Mouse (Mus musculus) heart, adult 18-20 months (tissue): ENCODE measurements around the gene Card10. TPM values are rescaled to one million over a fixed set of nuclear protein-coding genes. Genes with fewer than 3 reads are reported as not detected.
A peak's percentile ranks its signal among the peaks of the same experiment; 100 is the strongest.

ENCODE experiments used
- DNase-seq, 2 experiments: peaks; one replicate each; pipeline ENCODE4 v3.0.0; 2021 to 2022; ENCODE audit warnings: mixed read lengths in 1 of 2
- total RNA-seq, 2 experiments: library from RNA; stranded (reverse); gene quantifications; 2 replicates each; pipeline ENCODE4 v1.2.3; 2021

Gene Card10
- total RNA-seq, 2 experiments from 2014 or later = 14.1 to 14.5 TPM

DNA sequence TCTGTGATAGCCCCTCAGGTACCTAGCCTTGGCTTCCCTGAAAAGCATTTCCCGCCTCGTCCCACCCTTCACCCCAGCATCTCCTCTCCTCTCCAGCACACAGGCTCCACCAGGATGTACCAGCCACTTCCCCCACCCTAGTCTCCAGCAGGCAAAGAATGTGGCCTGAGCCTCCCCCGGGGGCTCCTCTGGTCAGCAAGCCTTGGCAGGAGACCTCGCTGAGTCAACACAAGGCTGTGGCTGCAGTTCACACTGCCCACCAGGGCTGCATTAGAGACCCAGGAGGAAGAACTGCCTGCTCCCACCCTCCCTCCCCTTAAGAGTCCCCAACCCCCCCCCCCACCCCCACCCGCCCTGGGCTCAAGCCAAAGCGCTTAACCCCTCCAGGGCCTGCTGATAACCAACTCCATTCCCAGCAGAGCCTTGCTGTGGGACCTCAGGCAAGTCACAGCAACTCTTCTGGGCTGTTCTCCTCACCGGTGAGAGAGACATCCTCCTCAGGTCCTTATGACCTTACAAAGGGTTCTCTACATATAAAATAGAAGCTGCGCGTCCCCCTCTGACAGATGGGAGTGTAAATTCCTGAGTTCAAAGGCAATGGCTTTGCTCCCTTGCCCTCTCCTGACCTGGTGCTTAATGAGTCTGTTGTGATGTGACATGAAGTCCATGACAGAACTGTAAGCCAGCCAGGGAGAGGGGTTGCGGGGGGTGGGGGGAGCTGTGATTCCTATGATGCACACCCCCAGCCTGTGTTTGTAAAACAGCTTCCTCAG, 31.6 kb upstream of the Card10 start:
- DNase-seq = peak in 1 of 2 experiments; percentile 28

DNA sequence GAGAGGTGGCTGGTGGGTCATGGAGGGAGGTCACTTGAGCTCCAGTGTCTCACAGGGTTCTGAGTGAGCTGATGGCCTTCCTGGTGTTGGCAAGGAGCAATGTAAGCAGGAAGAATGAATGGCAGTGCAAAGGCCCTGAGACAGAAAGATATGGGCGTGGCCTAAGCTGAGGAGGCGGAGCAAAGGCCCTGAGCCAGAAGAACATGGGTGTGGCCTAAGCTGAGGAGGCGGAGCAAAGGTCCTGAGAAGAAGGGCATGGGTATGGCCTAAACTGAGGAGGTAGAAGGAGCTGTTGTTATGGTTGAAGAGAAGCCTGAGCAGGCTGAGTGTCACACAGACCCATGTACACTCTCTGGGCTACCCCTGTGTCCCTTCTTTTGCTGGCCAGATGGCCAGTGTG, 30.7 kb upstream of the Card10 start:
- DNase-seq = no peak

DNA sequence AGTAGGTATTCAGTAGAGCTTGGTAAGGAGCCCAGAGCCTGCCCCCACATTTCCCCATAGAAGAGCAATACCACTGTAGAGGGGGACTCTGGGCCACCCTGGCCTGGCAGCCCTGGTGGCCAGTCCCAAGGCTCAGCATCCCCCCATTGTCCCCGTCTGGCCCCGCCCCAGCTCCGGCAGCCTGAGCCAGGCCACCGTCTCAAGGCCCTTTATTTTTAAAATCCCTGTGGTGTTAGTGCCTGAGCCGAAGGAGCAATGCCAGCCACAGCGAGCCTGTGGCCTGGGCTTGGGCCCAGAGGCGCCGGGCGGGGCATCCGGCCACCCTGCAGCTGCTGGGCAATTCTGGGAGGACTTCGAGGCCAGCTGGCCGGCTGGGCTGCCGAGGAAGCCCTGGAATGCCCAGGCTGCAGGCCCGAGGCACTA, 29.9 kb upstream of the Card10 start:
- peak; percentile 86 to 94 for DNase-seq

DNA sequence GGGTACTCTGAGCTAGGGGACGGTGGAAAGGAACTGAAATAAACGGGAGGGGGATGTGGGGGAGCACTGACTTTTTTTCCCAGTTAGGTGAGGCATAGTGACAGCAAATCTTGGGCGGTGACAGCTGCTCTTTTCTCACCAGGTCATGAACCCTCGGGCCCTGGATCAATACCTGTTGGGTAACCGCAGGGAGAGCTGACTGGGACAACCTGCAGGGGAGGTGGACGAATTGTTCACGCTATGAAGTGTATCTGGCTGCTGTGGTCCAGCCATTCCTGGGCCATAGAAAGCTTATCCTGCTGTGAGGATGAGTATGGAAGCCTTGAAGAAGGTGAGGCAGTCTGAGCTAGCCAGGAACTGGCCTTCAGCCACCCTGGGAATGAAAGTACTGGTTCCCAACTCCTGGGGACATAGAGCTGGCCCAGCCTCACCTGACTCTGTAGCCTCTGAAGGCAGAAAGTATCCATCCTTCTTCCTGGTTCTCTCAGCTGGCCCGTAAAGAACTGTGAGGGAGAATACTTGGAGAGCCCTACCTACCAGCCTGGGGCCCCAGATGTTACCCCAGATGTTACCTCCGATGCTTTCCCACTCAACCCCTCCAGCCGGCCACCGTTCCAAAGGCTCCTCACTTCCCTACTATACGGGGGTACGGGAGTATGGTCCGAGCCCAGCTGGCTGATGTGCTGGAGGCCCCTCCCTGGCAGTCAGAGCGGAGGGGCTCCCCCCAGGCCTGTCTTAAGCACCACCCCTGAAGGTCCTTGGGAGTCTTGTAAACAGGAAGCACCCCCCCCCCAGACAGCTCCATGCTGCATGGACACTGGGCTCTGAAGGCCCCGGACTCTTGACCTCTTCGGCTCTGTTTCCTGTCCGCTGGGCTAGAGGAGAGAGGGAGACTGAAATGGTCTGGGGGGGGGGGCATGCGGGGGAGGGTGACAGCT, 29.1 kb upstream of the Card10 start:
- peak; percentile 63 to 86 for DNase-seq

DNA sequence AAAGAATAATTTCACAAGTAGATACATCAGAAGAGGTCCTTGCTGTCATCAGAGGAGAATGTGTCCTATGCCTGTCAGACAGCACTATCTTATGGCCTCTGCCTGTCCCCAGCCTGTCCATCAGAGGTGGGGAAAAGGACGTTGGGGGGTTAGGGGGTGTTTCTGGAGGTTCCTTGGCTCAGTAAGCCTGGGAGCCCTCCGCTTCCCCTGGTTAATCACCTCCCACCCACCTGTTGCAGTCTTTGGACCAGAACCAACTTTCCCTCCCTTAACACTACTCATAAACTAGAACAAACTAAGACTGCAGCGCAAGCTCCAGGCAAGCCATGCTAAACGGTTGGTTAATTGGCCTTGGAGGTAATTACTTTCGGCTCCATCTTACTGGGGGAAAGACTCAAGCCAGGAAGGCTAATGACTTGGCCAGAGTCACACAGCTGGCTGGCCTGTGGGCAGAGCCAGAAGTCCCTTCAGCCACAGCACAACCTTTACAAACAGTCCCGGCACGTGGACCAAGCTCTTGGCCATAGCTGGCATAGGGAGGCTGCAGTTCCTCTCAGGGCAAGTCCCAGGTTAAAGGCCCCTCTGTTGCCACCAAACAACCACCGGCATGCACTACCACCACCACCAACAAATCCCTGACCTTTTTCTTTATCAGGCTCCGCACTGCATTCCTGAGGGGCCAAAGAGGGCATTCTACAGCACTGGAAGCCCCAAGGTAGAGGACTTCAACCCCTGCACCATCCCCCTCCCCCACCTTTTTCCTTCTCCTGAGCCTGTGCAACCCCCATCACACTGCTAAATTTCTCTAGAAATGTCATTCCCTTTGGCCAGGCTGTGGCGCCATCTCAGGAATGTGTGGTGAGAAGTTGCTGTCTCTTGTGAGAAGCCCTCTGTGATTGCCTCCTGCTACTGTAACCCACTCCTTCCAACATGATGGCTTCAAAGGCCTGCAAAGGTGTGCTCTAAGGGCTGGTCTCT, 28.2 kb upstream of the Card10 start:
- DNase-seq = peak in 1 of 2 experiments; percentile 19

DNA sequence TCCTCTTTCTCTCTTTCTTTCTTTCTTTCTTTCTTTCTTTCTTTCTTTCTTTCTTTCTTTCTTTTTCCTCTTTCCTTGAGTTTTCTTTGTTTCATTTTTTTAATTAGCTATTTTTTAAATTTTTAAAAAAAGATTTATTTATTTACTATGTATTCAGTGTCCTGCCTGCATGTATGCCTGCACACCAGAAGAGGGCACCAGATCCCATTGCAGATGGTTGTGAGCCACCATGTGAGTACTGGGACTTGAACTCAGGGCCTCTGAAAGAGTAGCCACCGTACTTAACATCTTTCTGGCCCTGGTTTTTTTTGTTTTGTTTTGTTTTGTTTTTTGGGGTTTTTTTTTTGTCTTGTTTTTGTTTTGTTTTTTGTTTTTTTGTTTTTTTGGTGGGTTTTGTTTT, 26.8 kb upstream of the Card10 start:
- DNase-seq = no peak

DNA sequence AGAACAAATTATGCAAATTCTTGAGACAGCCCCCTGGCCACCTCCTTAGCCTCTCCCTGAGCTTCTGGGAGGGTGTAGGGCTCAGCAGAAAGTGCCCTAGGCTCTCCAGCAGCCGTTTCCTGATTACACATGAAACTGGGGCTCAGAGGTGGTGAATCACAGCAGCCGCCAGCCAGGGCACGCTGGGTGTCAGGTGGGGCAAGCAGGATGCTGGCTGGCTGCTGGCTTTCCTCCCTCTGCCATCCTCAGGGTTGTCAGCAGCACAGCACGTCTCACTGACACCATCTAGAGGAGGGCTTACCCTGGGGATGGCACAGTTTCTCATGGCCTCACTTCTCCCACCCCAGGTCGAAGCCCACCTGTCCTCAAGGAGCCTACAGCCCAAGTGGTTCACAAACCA, 25.5 kb upstream of the Card10 start:
- no peak for DNase-seq

DNA sequence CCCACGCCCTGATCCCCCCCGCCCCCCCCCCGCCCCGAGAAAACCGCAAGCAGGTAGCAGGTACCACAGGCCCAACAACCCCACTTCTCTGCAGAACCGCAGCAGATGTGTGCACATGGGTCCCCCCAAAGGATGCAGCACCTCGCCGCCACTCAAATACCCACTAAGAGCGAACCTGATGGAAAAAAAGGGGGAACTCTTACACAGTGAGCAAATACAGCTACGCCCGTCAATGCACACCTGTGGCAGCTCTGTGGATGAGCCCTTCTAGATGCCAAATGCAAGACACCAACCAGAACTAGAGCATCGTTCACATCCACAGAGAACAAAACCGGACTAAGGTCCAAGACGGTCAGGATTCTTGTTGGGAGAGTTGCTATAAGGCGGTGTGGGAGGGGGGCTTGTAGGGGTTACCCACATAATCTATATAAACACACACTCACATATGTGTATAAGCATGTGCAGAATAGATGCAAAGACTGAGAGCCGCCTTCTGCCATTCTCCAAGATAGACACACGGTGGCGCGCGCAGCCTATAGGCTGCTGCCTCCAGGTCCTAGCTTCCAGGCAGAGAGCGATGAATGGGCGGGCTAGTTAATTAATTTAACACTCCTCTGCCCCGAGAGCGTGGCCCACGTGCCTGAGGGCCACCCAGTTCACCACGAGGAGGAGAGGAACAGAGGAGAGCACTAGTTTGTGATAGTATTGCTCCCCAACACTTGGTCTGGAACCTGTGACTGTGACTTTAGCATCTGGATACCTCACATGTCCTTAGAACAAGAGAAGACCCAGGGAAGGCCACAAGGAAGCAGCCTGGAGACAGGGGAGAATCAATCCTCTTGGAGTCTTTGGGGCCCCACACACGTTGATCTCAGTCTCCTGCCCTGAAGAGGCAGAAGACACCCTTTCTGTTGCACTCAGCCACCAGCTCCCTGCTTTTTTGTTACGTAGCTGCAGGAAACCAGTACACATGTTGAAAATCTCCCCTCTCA, 23.7 kb upstream of the Card10 start:
- DNase-seq = peak; percentile 84 to 89

DNA sequence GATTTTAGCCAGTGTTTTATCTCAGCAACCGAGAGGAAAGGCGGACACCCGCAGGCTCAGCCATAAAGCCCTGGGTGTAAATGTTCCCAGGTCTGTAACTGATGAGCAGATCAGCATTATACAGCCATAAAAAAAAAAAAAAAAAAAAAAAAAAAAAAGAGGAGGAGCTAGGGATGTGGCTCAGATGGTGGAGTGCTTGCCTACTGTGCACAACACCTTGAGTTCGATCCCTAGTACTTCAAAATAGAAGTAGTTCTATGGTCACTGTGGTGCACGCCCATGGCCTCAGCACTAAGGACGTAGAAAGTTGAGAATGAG, 13.2 kb upstream of the Card10 start:
- DNase-seq = no peak

DNA sequence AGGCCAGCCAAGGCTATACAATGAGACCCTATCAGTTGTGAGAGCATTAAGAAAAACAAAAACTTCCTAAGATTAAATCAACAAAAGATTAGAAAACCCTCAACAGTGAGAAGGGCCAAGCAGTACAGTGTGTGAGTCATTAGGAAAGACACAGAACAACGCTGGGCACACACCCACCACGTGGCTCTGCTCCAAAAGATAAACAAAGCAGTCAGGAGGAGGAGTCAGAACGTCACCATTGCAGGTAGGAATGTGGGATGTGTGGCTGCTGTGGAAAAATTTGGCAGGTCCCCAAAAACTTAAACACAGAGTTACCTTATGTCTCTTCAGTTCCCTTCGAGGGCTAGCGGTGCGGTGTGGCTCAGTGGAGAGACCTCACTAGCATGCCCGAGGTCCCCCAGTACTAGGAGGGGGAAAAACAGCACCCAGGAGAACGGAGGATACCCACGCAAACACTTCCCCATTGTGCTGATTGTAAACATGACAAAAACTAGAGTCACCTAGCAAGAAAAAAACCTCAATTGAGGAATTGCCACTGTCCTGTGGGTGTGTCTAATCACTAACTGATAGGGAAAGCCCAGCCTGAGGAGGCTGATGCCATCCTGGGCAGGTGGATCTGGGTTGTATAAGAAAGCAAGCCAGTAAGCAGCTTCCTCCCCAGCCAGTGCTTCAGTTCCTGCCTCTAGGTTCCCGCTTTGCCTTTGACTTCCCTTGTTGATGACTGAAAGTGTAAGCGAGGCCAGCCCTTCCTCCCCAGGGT, 12.7 kb upstream of the Card10 start:
- peak; percentile 60 to 71 for DNase-seq

DNA sequence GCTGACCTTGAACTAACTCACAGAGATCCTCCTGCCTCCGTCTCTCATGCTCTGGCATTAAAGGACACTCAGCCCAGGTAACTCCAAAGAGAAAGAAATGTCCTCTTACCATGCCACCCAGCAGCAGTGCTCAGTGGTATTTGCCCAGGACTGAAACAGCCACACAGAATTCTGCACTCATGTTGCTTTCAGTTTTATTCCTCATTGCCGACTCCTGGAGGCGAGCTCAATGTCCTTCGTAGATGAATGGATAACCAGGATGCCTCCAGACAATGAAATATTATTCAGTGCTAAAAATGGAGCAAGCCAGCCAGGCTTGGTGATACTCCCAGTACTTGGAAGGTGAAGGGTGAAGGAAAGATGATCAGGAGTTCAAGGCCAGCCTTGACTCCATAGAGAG, 10.8 kb upstream of the Card10 start:
- DNase-seq = no peak

DNA sequence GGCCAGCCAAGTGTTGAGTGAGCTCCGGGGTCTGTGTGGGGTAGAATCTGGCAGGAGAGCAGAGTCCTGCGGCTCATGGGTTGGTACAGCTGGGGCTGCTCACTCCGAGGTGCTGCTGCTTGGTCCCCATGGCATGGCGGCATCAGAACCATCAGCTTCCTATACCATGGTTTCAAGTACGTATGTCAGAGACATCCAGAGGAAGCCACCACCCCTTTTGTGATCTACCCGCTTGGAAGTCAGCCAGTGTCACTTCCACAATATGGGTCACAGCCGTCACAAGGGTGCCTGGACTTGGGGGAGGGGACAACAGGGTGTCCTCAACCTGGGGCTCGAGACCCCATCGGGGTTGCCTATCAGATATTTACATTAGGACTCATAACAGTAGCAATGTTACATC, 7.3 kb upstream of the Card10 start:
- DNase-seq = no peak

DNA sequence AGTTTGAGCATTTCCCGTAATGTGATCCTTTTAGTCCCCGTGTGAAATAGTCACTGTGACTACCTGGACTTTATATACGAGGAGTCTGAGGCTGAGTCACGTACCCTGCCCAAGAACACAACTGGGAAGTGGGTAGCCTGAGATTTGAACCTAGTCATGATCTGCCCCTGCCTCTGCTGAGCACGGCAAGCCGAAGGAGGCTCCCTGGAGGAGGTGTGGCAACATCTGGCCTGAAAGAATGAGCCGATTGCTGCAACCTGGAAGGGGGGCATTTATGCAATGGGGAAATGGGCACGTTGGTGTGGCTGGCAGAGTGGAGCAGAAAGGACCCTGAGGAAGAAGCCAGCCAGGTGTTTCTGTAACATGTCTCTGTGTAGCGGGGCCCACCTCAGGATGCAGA, 6.9 kb upstream of the Card10 start:
- no peak for DNase-seq

DNA sequence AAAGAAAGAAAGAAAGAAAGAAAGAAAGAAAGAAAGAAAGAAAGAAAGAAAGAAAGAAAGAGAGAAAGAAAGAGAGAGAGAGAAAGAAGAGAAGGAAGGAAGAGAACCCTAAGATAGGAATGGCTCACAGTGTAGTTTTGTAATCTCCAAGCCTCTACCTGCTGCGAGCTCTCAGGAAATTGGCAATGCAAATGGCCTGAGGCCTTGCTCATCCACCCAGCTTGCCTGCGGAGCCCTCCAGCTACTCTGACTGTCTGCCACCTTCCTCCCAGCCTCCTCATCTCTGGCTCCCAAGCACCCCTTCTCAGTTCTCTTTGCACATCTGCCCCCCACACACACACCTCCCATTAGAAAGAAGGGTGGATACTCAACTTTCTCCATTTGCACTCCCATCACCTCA, 6.1 kb upstream of the Card10 start:
- DNase-seq = no peak

DNA sequence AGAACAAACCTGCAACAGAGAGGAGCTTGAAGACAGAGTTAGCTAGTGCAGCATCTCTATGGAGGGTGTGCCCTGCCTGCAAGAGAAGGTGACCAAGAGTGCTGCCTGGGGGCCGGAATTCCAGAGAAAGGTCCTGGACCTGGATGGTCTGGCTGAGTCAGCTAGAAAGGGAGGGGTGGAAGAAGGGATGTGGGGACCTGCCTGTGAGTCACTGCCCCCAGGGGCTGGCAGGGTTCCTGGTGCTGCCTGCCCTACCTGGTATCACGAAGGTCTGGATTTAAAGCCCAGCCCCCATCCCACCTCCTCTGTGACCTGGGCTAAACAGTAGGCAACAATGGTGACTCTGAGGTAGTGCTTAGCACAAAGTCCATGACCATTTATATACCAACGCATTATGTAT, 4.3 kb upstream of the Card10 start:
- no peak for DNase-seq

DNA sequence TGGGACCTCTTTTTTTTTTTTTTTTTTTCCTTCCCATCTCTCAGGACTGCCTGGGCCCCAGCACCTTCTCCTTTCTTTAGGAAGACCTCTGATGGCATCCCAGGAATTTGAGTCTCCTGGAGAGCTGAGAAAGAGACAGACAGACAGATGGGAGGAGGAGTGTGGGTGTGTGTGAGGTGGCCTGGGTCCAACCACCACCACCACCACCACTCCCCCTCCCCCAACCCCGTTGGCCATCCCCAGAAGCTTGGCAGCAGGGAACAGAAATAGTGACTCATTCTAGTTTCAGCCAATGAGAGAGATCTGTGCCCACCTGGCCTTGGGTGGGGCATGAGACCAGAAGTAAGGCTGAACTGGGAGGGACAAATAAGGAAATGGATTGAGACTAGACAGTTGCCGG, 3.8 kb upstream of the Card10 start:
- DNase-seq = peak in 1 of 2 experiments; percentile 8

DNA sequence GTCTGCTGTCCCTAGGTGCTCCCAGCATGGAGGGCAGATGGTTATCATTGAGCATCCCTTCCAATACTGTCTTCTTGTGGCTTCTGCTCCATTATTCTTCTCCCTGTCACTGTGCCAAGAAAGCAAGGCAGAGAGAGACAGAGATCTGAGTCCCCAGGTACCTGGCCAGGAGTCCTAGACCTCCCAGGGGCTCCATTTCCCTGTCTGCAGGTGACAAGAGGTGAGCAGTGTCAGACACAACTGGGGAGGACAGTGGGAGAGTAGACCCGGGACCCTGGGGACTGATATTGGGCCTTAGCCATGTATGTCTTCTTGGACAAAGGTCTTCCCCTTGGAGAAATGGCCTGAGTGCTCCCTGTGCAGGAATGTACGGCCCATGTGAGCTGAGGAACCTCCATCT, 2.5 kb upstream of the Card10 start:
- peak in 1 of 2 experiments; percentile 17 for DNase-seq

DNA sequence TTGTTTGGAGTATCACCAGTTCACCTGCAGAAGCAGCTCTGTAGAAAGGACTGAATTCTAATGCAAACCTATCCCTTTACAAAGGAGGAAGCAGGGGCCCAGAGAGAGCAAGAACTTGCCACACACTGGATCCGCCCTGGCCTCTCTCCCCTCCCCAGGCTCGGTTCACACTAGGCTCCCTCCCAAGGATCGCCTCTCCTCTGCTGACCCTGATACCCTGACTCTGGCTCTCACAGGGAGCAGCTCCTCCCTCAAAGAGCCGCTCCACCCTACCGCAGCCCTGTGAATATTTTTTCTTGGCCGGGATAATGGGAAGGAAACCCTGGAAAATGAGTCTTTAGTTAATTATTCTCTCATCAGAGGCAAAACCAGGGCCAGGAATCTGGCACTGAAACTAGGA, 1.5 kb upstream of the Card10 start:
- peak; percentile 50 to 70 for DNase-seq

DNA sequence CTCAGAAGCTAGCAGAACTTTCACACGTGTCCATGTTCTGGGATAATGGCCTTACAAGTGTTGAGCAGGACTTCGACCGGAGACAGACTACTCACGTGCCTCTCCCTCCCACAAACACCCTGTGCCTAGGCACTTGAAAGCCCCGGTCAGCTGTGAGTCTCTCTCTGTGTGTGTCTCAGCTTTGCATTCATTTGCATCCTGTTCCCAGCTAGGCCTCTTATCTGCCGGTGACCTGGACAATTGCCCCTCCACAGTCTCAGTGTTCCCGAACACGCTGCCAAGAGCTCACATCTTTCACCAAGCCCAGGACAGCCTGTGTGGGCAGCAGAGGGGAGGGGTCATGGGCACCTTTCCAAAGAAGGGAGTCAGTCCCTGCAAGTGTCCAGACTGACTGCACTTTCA, 658 bp upstream of the Card10 start:
- DNase-seq = peak; percentile 85 to 90
